Mouse (Mus musculus) forebrain, embryonic 11.5 days (tissue): ENCODE measurements at regions not wholly inside any gene's neighbourhood (a gene's known extent, or its start where the extent isn't known, plus 50 kb on each side); places are given as distances from the start of the nearest gene placed in this dataset.

ENCODE experiments used
- ATAC-seq: fragments of 200-750 bp; cut with Nextera tagmentation; replicated peaks from 2 replicates; pipeline ENCODE4 v1.8.0; 2017; ENCODE audit warnings: moderate TSS enrichment; ENCODE audit not compliant: low FRiP score
- DNase-seq: peaks from one replicate; pipeline ENCODE4 v3.0.0-alpha.2; 2017; ENCODE audit warnings: low spot score
- H3K27ac ChIP-seq: fragments of 300-500 bp; sonication (generic); 2 replicates; pipeline ENCODE4 v1.5.1; 2014; ENCODE audit warnings: low read depth, low read length
- H3K27me3 ChIP-seq: fragments of 300-500 bp; sonication (generic); 2 replicates; pipeline ENCODE4 v1.6.1; 2014; ENCODE audit warnings: mild to moderate bottlenecking, low read length, mixed read lengths; ENCODE audit not compliant: control insufficient read depth, insufficient read depth
- H3K36me3 ChIP-seq: fragments of 300-500 bp; sonication (generic); 2 replicates; pipeline ENCODE4 v1.6.1; 2014; ENCODE audit warnings: mild to moderate bottlenecking, low read length, moderate library complexity, mixed read lengths; ENCODE audit not compliant: control insufficient read depth, insufficient read depth
- H3K4me1 ChIP-seq: fragments of 300-500 bp; sonication (generic); replicated peaks from 2 replicates; pipeline ENCODE4 v1.6.1; 2014; ENCODE audit warnings: low read length, mixed read lengths; ENCODE audit not compliant: control insufficient read depth, insufficient read depth
- H3K4me2 ChIP-seq: fragments of 300-500 bp; sonication (generic); 2 replicates; pipeline ENCODE4 v1.6.1; 2014; ENCODE audit warnings: low read depth, mild to moderate bottlenecking, low read length, moderate library complexity, mixed read lengths; ENCODE audit not compliant: severe bottlenecking
- H3K4me3 ChIP-seq: fragments of 300-500 bp; sonication (generic); 2 replicates; pipeline ENCODE4 v1.5.1; 2014; ENCODE audit warnings: low read depth, low read length
- H3K9ac ChIP-seq: fragments of 300-500 bp; sonication (generic); 2 replicates; pipeline ENCODE4 v1.6.1; 2014; ENCODE audit warnings: low read length
- H3K9me3 ChIP-seq: fragments of 300-500 bp; sonication (generic); 2 replicates; pipeline ENCODE4 v1.6.1; 2016; ENCODE audit warnings: low read length, mixed read lengths; ENCODE audit not compliant: control insufficient read depth
- WGBS: fragments of 180-500 bp; shearing (Covaris S2); extraction: QIAGEN DNeasy Blood & Tissue Kit; methylation state at CpG from one replicate; pipeline ENCODE4 v1.1.7; 2014; 5-methylcytosine and 5-hydroxymethylcytosine counted together

DNA sequence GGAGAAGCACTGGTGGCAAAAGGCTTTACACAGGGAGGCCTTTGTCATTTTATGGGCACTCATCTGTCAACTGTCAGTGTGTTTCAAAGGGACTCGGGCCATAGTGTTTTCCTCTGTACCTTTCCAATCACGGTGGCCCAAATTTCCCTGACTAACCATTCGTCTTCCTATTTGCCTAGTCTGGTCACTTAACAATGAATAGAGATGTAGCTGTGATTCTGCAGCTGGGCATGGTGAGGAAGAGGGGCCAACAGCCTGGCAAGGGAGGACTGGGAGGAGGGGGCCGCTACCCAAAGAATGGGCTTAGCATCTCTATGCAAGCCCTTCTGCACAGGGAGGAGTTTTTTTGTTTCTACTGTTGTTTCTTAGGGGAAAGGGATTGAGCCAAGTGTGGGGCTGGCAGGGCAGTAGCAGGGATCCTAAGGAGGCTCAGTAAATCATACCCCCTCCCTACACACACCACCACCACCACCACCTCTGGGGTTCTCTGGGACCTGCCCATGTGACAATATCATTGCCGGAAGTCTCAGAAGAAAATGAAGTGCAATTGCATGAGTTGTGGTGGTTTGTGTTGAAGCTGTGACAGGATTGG lies 367.2 kb downstream of the Nkx6-1 start:
- ATAC-seq (no peak), DNase-seq (no peak)
- WGBS = 73% methylated on average over 5 of the region's 5 CpGs
- no peaks in the 10 kb centered on the region for H3K4me1 ChIP-seq
- no peak overlapping the region for H3K4me2 ChIP-seq
- no peak overlapping the region for H3K4me3 ChIP-seq
- no peaks in the 10 kb centered on the region for H3K27me3 ChIP-seq
- no peak overlapping the region for H3K27ac ChIP-seq
- no peaks in the 10 kb centered on the region for H3K9me3 ChIP-seq
- H3K9ac ChIP-seq = no peak overlapping the region
- no peaks in the 10 kb centered on the region for H3K36me3 ChIP-seq

GRCm38 (mm10) chr5:101295941-101296340 lies 368.9 kb downstream of the Nkx6-1 start:
- no peak overlapping the region for H3K4me2 ChIP-seq
- H3K9me3 ChIP-seq = no peaks in the 10 kb centered on the region
- no peaks in the 10 kb centered on the region for H3K27me3 ChIP-seq
- H3K9ac ChIP-seq = no peak overlapping the region
- 76% methylated on average over 7 of the region's 7 CpGs for WGBS
- DNase-seq = no peak
- H3K4me1 ChIP-seq = no peaks in the 10 kb centered on the region
- no peak for ATAC-seq
- no peak overlapping the region for H3K4me3 ChIP-seq
- no peak overlapping the region for H3K27ac ChIP-seq
- H3K36me3 ChIP-seq = no peaks in the 10 kb centered on the region

DNA sequence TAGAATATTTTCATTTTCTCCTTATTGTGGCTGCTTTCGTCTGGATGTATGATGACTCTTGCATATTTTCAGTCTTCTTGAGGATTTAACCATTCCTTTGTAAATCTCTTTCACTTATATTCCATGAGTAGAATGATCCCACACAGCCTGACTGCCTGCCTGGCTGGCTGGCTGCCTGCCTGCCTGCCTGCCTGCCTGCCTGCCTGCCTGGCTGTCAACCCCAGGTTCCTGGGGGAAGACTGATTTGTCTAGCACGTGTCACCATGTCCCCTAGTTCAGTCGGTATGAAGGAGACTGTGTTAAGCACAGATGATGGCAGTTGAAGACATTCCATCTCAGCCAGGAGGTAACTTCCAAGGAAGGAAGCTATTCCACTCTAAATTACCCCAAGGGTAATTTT lies 370.8 kb downstream of the Nkx6-1 start:
- 81% methylated on average over 3 of the region's 3 CpGs for WGBS
- no peak overlapping the region for H3K4me2 ChIP-seq
- no peaks in the 10 kb centered on the region for H3K4me1 ChIP-seq
- DNase-seq (no peak), ATAC-seq (no peak)
- H3K9me3 ChIP-seq = no peaks in the 10 kb centered on the region
- no peaks in the 10 kb centered on the region for H3K27me3 ChIP-seq
- no peak overlapping the region for H3K4me3 ChIP-seq
- no peak overlapping the region for H3K27ac ChIP-seq
- H3K36me3 ChIP-seq = no peaks in the 10 kb centered on the region
- no peak overlapping the region for H3K9ac ChIP-seq

- Histone ChIP-seq H3K27me3 (no peaks in the 10 kb centered on the region), H3K4me1 (no peaks in the 10 kb centered on the region), H3K9ac (no peak overlapping the region), H3K27ac (no peak overlapping the region), H3K4me2 (no peak overlapping the region), H3K9me3 (no peaks in the 10 kb centered on the region), H3K36me3 (no peaks in the 10 kb centered on the region), H3K4me3 (no peak overlapping the region)
- DNase-seq (peak; percentile 76), ATAC-seq (no peak)
- 53% methylated on average over 6 of the region's 6 CpGs for WGBS
Measured at GRCm38 (mm10) chr5:101288358-101288757, 376.4 kb downstream of the Nkx6-1 start.

DNA sequence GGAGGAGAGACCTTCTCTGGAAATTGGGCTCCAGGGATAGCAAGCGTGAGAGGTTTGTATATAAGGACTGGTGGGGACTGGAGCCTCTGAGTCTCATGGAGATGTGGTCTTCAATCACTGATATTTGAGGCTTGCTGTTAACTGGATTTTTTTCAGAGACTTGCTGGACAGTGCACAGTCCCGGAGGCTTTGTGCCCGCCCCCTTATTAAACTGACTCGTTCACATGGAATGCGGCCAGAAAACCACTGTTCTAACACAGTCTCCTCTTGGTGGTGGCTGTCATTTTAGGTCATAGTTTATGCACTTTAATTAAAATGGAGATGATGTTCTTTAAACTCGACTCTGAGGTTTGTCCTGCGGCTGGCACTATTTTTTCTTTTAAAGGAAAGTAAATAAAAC lies 378.9 kb downstream of the Nkx6-1 start:
- ATAC-seq = no peak
- no peak for DNase-seq
- no peaks in the 10 kb centered on the region for H3K27me3 ChIP-seq
- H3K9ac ChIP-seq = no peak overlapping the region
- no peaks in the 10 kb centered on the region for H3K4me1 ChIP-seq
- no peak overlapping the region for H3K27ac ChIP-seq
- no peaks in the 10 kb centered on the region for H3K36me3 ChIP-seq
- no peaks in the 10 kb centered on the region for H3K9me3 ChIP-seq
- H3K4me2 ChIP-seq = no peak overlapping the region
- no peak overlapping the region for H3K4me3 ChIP-seq
- 79% methylated on average over 7 of the region's 7 CpGs for WGBS

DNA sequence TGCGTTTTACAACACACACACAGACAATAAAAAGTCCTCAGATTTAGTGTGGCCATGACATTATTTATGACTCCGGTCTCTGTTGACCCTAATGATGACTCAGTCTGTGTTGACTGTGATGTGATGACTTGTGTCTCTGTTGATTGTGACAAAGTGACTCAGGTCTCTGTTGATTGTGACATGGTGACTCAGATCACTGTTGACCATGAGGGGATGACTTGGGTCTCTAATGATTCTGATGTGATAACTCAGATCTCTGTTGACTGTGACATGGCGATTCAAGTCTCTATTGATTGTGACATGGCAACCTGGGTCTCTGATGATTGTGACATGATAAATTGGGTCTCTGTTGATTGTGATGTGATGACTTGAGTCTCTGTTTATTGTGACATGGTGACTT lies 405.0 kb downstream of the Gpat3 start:
- Histone ChIP-seq H3K27ac (no peak overlapping the region), H3K36me3 (no peaks in the 10 kb centered on the region), H3K4me1 (no peaks in the 10 kb centered on the region), H3K27me3 (no peaks in the 10 kb centered on the region), H3K4me3 (no peak overlapping the region), H3K9me3 (no peaks in the 10 kb centered on the region), H3K4me2 (no peak overlapping the region), H3K9ac (no peak overlapping the region)
- 92% methylated on average over 3 of the region's 3 CpGs for WGBS
- ATAC-seq (no peak), DNase-seq (no peak)

- H3K4me1 ChIP-seq = no peaks in the 10 kb centered on the region
- 94% methylated on average over 2 of the region's 2 CpGs for whole genome bisulfite sequencing
- DNase-seq = no peak
Measured at GRCm38 (mm10) chr5:101242651-101243050, 397.1 kb downstream of the Gpat3 start.

GRCm38 (mm10) chr5:101239298-101240118 lies 394.0 kb downstream of the Gpat3 start:
- DNase-seq = no peak
- no peak overlapping the region for H3K4me2 ChIP-seq
- H3K4me3 ChIP-seq = no peak overlapping the region
- H3K4me1 ChIP-seq = no peaks in the 10 kb centered on the region
- no peak for ATAC-seq
- no peak overlapping the region for H3K9ac ChIP-seq
- 84% methylated on average over 16 of the region's 16 CpGs for WGBS
- H3K36me3 ChIP-seq = no peaks in the 10 kb centered on the region
- no peaks in the 10 kb centered on the region for H3K27me3 ChIP-seq
- no peaks in the 10 kb centered on the region for H3K9me3 ChIP-seq
- no peak overlapping the region for H3K27ac ChIP-seq

More at GRCm38 (mm10) chr5:101242651-101243050, 397.1 kb downstream of the Gpat3 start:
- Histone ChIP-seq H3K27ac (no peak overlapping the region), H3K9me3 (no peaks in the 10 kb centered on the region), H3K9ac (no peak overlapping the region), H3K36me3 (no peaks in the 10 kb centered on the region), H3K4me2 (no peak overlapping the region), H3K27me3 (no peaks in the 10 kb centered on the region), H3K4me3 (no peak overlapping the region)
- ATAC-seq = no peak
